Mouse (Mus musculus) neutrophil, adult 59 days (primary cell): Measurements from ENCODE around the gene Cpn2. TPM values are rescaled to one million over a fixed set of nuclear protein-coding genes. Genes with fewer than 3 reads are reported as not detected.

Source experiments
- total RNA-seq, 2 experiments: library from RNA; stranded (reverse); gene quantifications; 1 replicate in 1 of 2; 2 replicates in 1 of 2; pipeline ENCODE4 v1.2.4; 2023

Cpn2 gene
- total RNA-seq: not detected

DNA sequence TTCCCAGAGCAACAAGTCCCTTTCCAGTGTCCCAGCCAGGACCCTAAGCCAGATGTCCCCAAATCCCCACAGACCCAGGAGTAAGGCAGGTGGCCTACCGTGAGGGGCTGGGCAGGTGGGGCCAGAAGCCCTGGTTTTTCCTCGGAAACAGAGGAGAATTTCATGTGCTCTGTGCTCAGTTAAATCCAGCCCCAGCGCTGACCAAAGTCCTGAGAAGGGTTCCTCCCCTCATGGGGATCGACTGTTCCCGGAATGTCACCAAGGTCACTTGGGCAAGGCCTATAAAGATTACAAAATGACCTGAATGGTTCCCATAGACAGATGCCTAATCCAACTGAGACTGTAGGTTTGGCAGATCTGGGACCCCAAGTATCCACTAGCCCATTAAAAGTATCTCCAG, at the start of gene Cpn2:
Cpn2 (minus strand) TSS at position 141 of the 400 bp plus-strand sequence.

DNA sequence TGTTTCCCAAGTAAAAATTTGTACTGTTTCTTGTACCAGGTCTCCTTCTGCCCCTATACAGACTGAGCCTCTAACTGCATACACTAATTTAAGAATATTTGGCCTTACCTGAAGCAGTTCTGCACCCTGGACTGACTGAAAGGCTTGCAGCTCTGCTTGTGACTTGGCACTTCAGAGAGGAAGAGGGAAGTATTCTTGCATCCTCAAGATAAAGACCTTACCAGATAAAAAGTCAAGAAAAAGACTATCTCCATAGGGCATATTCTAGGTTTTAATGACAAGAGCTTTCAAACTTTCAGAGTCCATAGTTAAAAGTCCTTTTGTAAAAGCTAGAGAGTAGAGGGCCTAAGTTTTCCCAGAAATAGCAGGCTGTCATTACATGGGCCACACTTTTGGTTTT, 43.3 kb upstream of the Cpn2 start, which contains the start of gene Gp5:
Gp5 (minus strand) TSS at position 133 of the 400 bp plus-strand sequence.

DNA sequence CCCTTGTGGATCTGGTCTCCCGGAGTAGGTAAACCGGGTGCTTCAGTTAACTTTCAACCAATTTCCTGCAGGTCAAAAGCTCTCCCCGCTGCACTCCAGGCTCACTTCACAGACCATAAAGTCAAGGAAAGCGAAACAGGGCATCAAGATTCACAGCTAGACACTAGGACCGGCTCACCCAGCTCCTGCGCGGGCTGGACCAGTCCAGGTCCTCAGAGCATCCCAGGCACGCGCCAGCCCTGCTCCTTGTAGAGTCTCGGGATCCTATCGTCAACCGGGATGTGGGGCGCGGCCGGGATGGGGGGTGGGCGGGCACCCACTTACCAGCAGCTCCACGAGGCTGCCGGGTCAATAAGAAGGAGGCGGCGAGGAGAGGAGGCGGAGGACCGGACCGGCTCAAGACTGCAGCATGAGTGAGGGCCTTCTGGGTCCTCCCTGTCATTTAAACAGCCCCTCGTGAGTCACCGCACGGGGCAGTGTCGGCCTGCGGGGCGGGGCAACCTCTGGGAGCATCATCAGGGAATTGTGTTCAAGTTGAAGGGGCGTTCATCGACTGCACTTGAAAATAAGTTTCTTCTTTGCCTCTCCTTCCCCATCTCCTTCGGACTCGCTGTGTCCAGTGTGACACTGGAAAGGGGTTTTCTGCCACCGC, 15.7 kb upstream of the Cpn2 start, which contains the start of gene Lrrc15:
Lrrc15 (minus strand) TSS at position 413 of the 652 bp plus-strand sequence.

Other genes with a start within 250 kb of the Cpn2 start
- gene Hes1, start 203.1 kb downstream of the Cpn2 start, total RNA-seq: 1 to 10 TPM; 1.2 to 1.7 TPM
- gene Lrrc15, start 15.8 kb upstream of the Cpn2 start, total RNA-seq: not detected
- gene Gp5, start 43.3 kb upstream of the Cpn2 start, total RNA-seq: 1 to 10 TPM; 1.4 to 2.4 TPM
- gene Atp13a3, start 138.5 kb upstream of the Cpn2 start, total RNA-seq: 10 to 100 TPM; 74.5 to 90.1 TPM